In genomic region chr14:55460297-55460696, GRCm38 (mm10) we compare ENCODE assay signal across 12 mouse cellular contexts. TPM values are rescaled to one million over a fixed set of nuclear protein-coding genes. Genes with fewer than 3 reads are reported as not detected.
DNase-seq lines count a peak whose midpoint lies in the region; ATAC-seq lines count a peak whose summit lies in the region.
"Had no signal": no experiment of that assay in that cellular context is flagged by ENCODE, and none has a peak within 500 bp of the region (broad histone marks: within the 10 kb centered on the region; RNA-seq: fewer than 3 reads in every experiment).

No protein-coding gene starts in this region.

- H3K27me3 ChIP-seq in intestine, embryonic 15.5 days (replicated peaks), result no peaks in the 10 kb centered on the region
- H3K27me3 ChIP-seq: limb, embryonic 12.5 days had no signal

- H3K4me1 ChIP-seq in intestine, embryonic 15.5 days (replicated peaks), result 0 out of 2 replicates have a peak, but pooled peaks cover 2% of the 10 kb centered on the region
- H3K4me1 ChIP-seq: hindbrain, embryonic 10.5 days; limb, embryonic 12.5 days had no signal

- intact Hi-C loops in left cerebral cortex, postnatal 25 days (cut with DNase I), result no loop called here

- WGBS in intestine, embryonic 15.5 days, result 60% methylated on average over 10 of the region's 10 CpGs

- no peaks in the 10 kb centered on the region for H3K36me3 ChIP-seq in intestine, embryonic 15.5 days
- H3K36me3 ChIP-seq: hindbrain, embryonic 10.5 days; limb, embryonic 12.5 days had no signal

- no peak overlapping the region for H3K4me3 ChIP-seq in intestine, embryonic 15.5 days (replicated peaks)
- H3K4me3 ChIP-seq: hindbrain, embryonic 10.5 days; limb, embryonic 12.5 days had no signal

- no peaks in the 10 kb centered on the region for H3K9me3 ChIP-seq in intestine, embryonic 15.5 days

- peak; percentile 13 for DNase-seq in R1 (ENCODE audit: low read depth, low spot score)
- peak; percentile 67 to 70 for DNase-seq in kidney, postnatal 36 days
- peak; percentile 37 to 67 for DNase-seq in left cerebral cortex, postnatal 25 days (ENCODE audit: low spot score in 2 of 2)
- DNase-seq in lung, postnatal 10 days, result no peak
- no peak for DNase-seq in adrenal gland, adult 18-20 months (ENCODE audit: low spot score in 2 of 2)
- DNase-seq: heart, adult 18-20 months had no signal

- no peak overlapping the region for H3K9ac ChIP-seq in intestine, embryonic 15.5 days
- H3K9ac ChIP-seq: limb, embryonic 12.5 days had no signal

- H3K4me2 ChIP-seq in intestine, embryonic 15.5 days (replicated peaks), result peak overlapping the region; percentile 33
- H3K4me2 ChIP-seq: limb, embryonic 12.5 days had no signal

- H3K27ac ChIP-seq in intestine, embryonic 15.5 days, result no peak overlapping the region
- H3K27ac ChIP-seq: hindbrain, embryonic 10.5 days; limb, embryonic 12.5 days had no signal

- ATAC-seq in intestine, embryonic 15.5 days, result peak; percentile 83
- ATAC-seq in erythroid progenitor cell, adult 5-6 weeks (replicated peaks; ENCODE audit: low FRiP score, poor library complexity, severe bottlenecking), result no peak
- ATAC-seq: midbrain, embryonic 16.5 days had no signal

RNA-seq across cellular contexts. Expression of gene Dhrs4, which starts 18.3 kb away (rescaled TPM):
- 137 and 139 TPM in 2 replicates for polyA plus RNA-seq in intestine, embryonic 15.5 days (2015; fragmentation: Nextera tagmentation; extraction: Ambion mirVana)
- total RNA-seq in left cerebral cortex, postnatal 25 days (2021), result 10 to 100 TPM; 15.2 to 15.4 TPM
- total RNA-seq in adrenal gland, adult 18-20 months (2021), result 100 to 1,000 TPM in 1 of 2 experiments, 10 to 100 TPM in 1; 79.4 to 114 TPM
- 15.5 and 26.4 TPM in 2 replicates for total RNA-seq in erythroid progenitor cell, adult 5-6 weeks (2015; ENCODE audit: low replicate concordance)
- total RNA-seq in erythroid progenitor cell, adult 5-6 weeks (2017; ENCODE audit: low replicate concordance), result 21.8 and 34.7 TPM in 2 replicates

RNA-seq across cellular contexts. Expression of gene Carmil3, which starts 30.2 kb away (rescaled TPM):
- polyA plus RNA-seq in intestine, embryonic 15.5 days (2015; fragmentation: Nextera tagmentation; extraction: Ambion mirVana), result 2.2 and 2.4 TPM in 2 replicates
- total RNA-seq in left cerebral cortex, postnatal 25 days (2021), result 10 to 100 TPM; 46.6 to 46.9 TPM
- total RNA-seq in adrenal gland, adult 18-20 months (2021), result 1 to 10 TPM; 4.8 to 5.4 TPM
- 0.42 TPM in 1 of 2 replicates, not detected in the other for total RNA-seq in erythroid progenitor cell, adult 5-6 weeks (2015; ENCODE audit: low replicate concordance)
- total RNA-seq in erythroid progenitor cell, adult 5-6 weeks (2017; ENCODE audit: low replicate concordance), result 0.13 TPM in 1 of 2 replicates, not detected in the other
- total RNA-seq: neutrophil, adult 5-6 weeks had no signal

RNA-seq across cellular contexts. Expression of gene Cpne6, which starts 49.9 kb away (rescaled TPM):
- polyA plus RNA-seq in intestine, embryonic 15.5 days (2015; fragmentation: Nextera tagmentation; extraction: Ambion mirVana), result 0.25 and 0.40 TPM in 2 replicates
- 100 to 1,000 TPM; 180 to 216 TPM for total RNA-seq in left cerebral cortex, postnatal 25 days (2021)
- under 1 TPM in 1 of 2 experiments, not detected in 1; 0.13 TPM for total RNA-seq in adrenal gland, adult 18-20 months (2021)
- not detected in 2 replicates for total RNA-seq in erythroid progenitor cell, adult 5-6 weeks (2015; ENCODE audit: low replicate concordance)
- not detected in 2 replicates for total RNA-seq in erythroid progenitor cell, adult 5-6 weeks (2017; ENCODE audit: low replicate concordance)
- total RNA-seq: heart, adult 18-20 months; neutrophil, adult 5-6 weeks had no signal

Comparison
In these comparisons a context has a peak if more than half of its experiments do, and no peak if none do; other contexts are left out.
1. DNase-seq: peak in R1 (single experiment), kidney, postnatal 36 days (2 of 2) and left cerebral cortex, postnatal 25 days (2 of 2); none in lung, postnatal 10 days (single experiment) and adrenal gland, adult 18-20 months (0 of 2).
2. RNA of gene Carmil3, which starts 30.2 kb away (total RNA-seq): 46.6 to 46.9 TPM in left cerebral cortex, postnatal 25 days; 4.8 to 5.4 TPM in adrenal gland, adult 18-20 months and 0.13 to 0.42 TPM in erythroid progenitor cell, adult 5-6 weeks; every median in the first group is over 4 times any median in the second.
3. RNA of gene Cpne6, which starts 49.9 kb away (total RNA-seq): 180 to 216 TPM in left cerebral cortex, postnatal 25 days; 0.13 TPM in adrenal gland, adult 18-20 months and not detected in erythroid progenitor cell, adult 5-6 weeks; every median in the first group is over 100 times any median in the second.